Mouse (Mus musculus): ENCODE measurements around the gene Adrb1. TPM values are rescaled to one million over a fixed set of nuclear protein-coding genes. Genes with fewer than 3 reads are reported as not detected.

Adrb1 gene
- total and polyA plus RNA-seq, 3 experiments, result not detected

- H3K9me3 ChIP-seq (replicated peaks; ENCODE audit: insufficient read depth, low read length), result no peaks in the 10 kb centered on the region
- DNase-seq (ENCODE audit: low read depth, low spot score), result no peak
- no peaks in the 10 kb centered on the region; a peak in 1 of 4 replicates for H3K27me3 ChIP-seq (ENCODE audit: control insufficient read depth in 1 of 2, insufficient read depth in 2 of 2, low read length in 2 of 2)
- H3K4me3 ChIP-seq (ENCODE audit: control insufficient read depth in 1 of 2, insufficient read depth in 1 of 2, low read depth in 2 of 2, low read length in 2 of 2), result no peak overlapping the region
- H3K79me2 ChIP-seq (ENCODE audit: control insufficient read depth, insufficient read depth, low read length, poor library complexity), result no peaks in the 10 kb centered on the region
- H3K36me3 ChIP-seq (ENCODE audit: control insufficient read depth in 1 of 2, insufficient read depth in 2 of 2, low read length in 2 of 2), result no peaks in the 10 kb centered on the region
- no peak overlapping the region for H3K9ac ChIP-seq (ENCODE audit: control insufficient read depth, low read depth, low read length, poor library complexity, severe bottlenecking)
- no peak overlapping the region for H3K27ac ChIP-seq (ENCODE audit: control insufficient read depth, low read depth, low read length)
- H3K4me1 ChIP-seq (ENCODE audit: control insufficient read depth in 1 of 2, insufficient read depth in 2 of 2, low read length in 2 of 2), result no peaks in the 10 kb centered on the region
- no peak for TF ChIP-seq CHD1 (IDR thresholded peaks at IDR 0.05; ENCODE audit: low read depth, low read length)
- TF ChIP-seq ELF1 (IDR thresholded peaks at IDR 0.05; ENCODE audit: low read depth, low read length), result no peak
- no peak for TF ChIP-seq BHLHE40 (IDR thresholded peaks at IDR 0.05; ENCODE audit: borderline replicate concordance, low read depth, low read length)
- TF ChIP-seq TCF12 (IDR thresholded peaks at IDR 0.05; ENCODE audit: low read depth, low read length), result no peak
- no peak for TF ChIP-seq MYC (IDR thresholded peaks at IDR 0.05; ENCODE audit: low read depth, low read length)
- no peak for TF ChIP-seq GATA1 (IDR thresholded peaks at IDR 0.05; ENCODE audit: low read depth, low read length)
- no peak for TF ChIP-seq TAL1 (IDR thresholded peaks at IDR 0.05; ENCODE audit: low read length)
- TF ChIP-seq TBP (IDR thresholded peaks at IDR 0.05; ENCODE audit: low read depth, low read length), result no peak
- TF ChIP-seq UBTF (IDR thresholded peaks at IDR 0.05; ENCODE audit: borderline replicate concordance, insufficient read depth, low read depth, low read length), result no peak
- TF ChIP-seq USF2 (IDR thresholded peaks at IDR 0.05; ENCODE audit: borderline replicate concordance in 1 of 2, insufficient read depth in 1 of 2, low read depth in 1 of 2, low read length in 2 of 2), result no peak
- TF ChIP-seq MAZ (IDR thresholded peaks at IDR 0.05; ENCODE audit: low read depth, low read length), result no peak
- no peak for TF ChIP-seq USF1 (IDR thresholded peaks at IDR 0.05; ENCODE audit: low read depth, low read length)
- no peak for TF ChIP-seq POLR2AphosphoS2 (IDR thresholded peaks at IDR 0.05; ENCODE audit: low read length)
- no peak for TF ChIP-seq RCOR1 (IDR thresholded peaks at IDR 0.05; ENCODE audit: low read depth, low read length)
- no peak for TF ChIP-seq MAX (IDR thresholded peaks at IDR 0.05; ENCODE audit: low read length)
- no peak for TF ChIP-seq RAD21 (IDR thresholded peaks at IDR 0.05; ENCODE audit: low read depth, low read length)
Observed at GRCm38 (mm10) chr19:56702039-56702438, 20.0 kb upstream of the Adrb1 start.

DNA sequence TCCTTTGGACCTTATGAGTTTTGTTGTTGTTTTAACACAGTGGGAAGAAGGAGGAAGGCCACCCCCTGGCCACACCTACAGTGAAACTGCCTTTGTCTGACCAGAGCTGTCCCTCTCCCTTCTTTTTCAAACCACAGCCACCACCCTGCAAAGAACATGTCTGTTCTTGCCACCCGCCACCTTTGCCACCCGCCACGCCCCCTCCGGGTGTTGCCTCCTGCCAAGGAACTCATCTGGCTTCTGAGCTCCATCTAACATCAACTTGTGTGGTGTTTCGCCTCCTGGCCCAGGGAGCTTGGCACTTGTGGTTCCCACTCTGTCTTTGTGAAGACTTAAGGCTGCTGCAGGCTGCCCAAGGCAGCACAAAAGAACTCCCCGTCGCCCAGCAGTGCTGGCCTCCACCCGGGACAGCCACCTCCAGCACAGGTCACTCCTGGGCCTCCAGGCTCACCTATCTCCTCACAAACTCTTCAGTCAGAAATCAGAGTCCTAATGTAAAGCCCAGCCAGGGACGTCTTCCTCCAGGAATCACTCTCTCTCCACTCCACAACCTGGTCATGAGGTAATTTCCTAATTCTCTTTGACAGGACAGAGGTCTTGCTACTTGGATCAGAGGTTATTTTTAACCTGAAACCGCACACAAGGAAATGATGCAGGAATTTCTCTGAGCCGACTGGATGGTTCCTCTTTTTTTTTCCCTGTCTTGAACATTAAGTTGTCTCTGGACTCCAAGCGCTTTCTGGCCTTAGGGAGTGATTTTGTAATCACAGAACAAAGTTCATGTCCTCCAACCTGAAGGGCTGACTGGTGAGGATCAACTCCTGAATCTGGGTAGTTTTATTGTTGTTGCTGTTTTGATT is 18.5 kb upstream of the Adrb1 start:
- H3K36me3 ChIP-seq (ENCODE audit: control insufficient read depth in 1 of 2, insufficient read depth in 2 of 2, low read length in 2 of 2), result no peaks in the 10 kb centered on the region
- TF ChIP-seq E2F4 (IDR thresholded peaks at IDR 0.05; ENCODE audit: borderline replicate concordance, low read depth, low read length) (no peak), ELF1 (IDR thresholded peaks at IDR 0.05; ENCODE audit: low read depth, low read length) (no peak), ZKSCAN1 (IDR thresholded peaks at IDR 0.05; ENCODE audit: low read depth, low read length) (no peak), MAFK (IDR thresholded peaks at IDR 0.05; ENCODE audit: borderline replicate concordance, low read depth, low read length) (no peak), ZMIZ1 (IDR thresholded peaks at IDR 0.05; ENCODE audit: low read depth, low read length) (no peak), ETS1 (IDR thresholded peaks at IDR 0.05; ENCODE audit: low read depth, low read length) (no peak), POLR2AphosphoS5 (IDR thresholded peaks at IDR 0.05; ENCODE audit: borderline replicate concordance, low read depth, low read length) (no peak), SMC3 (IDR thresholded peaks at IDR 0.05; ENCODE audit: low read depth, low read length) (no peak), MXI1 (IDR thresholded peaks at IDR 0.05; ENCODE audit: low read depth, low read length) (no peak), ZNF384 (IDR thresholded peaks at IDR 0.05; ENCODE audit: low read depth, low read length) (no peak), TBP (IDR thresholded peaks at IDR 0.05; ENCODE audit: low read depth, low read length) (no peak), SIN3A (IDR thresholded peaks at IDR 0.05; ENCODE audit: low read length) (no peak), MEF2A (IDR thresholded peaks at IDR 0.05; ENCODE audit: extremely low read depth, insufficient replicate concordance, low read depth, low read length, poor library complexity, severe bottlenecking) (no peak)
- no peak overlapping the region for H3K4me3 ChIP-seq (ENCODE audit: control insufficient read depth in 1 of 2, insufficient read depth in 1 of 2, low read depth in 2 of 2, low read length in 2 of 2)
- H3K27ac ChIP-seq (ENCODE audit: control insufficient read depth, low read depth, low read length), result no peak overlapping the region
- H3K9me3 ChIP-seq (replicated peaks; ENCODE audit: insufficient read depth, low read length), result no peaks in the 10 kb centered on the region
- no peak for DNase-seq (ENCODE audit: low read depth, low spot score)
- no peaks in the 10 kb centered on the region for H3K4me1 ChIP-seq (ENCODE audit: control insufficient read depth in 1 of 2, insufficient read depth in 2 of 2, low read length in 2 of 2)
- H3K9ac ChIP-seq (ENCODE audit: control insufficient read depth, low read depth, low read length, poor library complexity, severe bottlenecking), result no peak overlapping the region
- peaks cover 0 to 4% of the 10 kb centered on the region in 2 experiments; a peak in 2 of 4 replicates for H3K27me3 ChIP-seq (ENCODE audit: control insufficient read depth in 1 of 2, insufficient read depth in 2 of 2, low read length in 2 of 2)
- H3K79me2 ChIP-seq (ENCODE audit: control insufficient read depth, insufficient read depth, low read length, poor library complexity), result no peaks in the 10 kb centered on the region

Measured in MEL (cell line).